Mouse (Mus musculus) CD4-positive helper T cell, adult 2 months (primary cell): ENCODE results near the gene Dnaaf1.

Experiments
- DNase-seq: peaks from one replicate; pipeline ENCODE4 v3.0.0-alpha.2; 2012; ENCODE audit warnings: low read depth, missing footprints, low spot score

Gene Dnaaf1

GRCm38 (mm10) chr8:119622555-119622954, 47.5 kb downstream of the Dnaaf1 start:
- DNase-seq, result no peak

GRCm38 (mm10) chr8:119623061-119623460, 48.0 kb downstream of the Dnaaf1 start:
- DNase-seq, result no peak

DNA sequence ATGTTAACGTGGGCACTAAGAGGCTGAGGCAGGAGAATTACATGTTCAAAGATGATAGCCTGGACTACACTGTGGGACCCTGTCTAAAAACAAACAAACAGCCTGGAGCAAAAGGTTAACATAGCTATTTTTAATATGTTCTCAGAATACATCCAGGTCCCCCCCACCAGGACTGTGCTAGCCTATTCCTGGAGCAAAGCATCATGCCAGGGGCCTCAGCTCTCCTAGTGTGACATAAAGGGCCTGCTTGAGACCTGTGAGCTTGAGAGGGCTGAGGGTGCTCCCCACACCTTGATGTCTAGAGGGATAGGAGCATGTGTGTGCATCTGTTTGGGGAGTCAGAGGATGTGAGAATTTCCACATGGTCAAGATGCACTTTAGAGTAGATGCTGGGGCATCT, 48.7 kb downstream of the Dnaaf1 start:
- no peak for DNase-seq

DNA sequence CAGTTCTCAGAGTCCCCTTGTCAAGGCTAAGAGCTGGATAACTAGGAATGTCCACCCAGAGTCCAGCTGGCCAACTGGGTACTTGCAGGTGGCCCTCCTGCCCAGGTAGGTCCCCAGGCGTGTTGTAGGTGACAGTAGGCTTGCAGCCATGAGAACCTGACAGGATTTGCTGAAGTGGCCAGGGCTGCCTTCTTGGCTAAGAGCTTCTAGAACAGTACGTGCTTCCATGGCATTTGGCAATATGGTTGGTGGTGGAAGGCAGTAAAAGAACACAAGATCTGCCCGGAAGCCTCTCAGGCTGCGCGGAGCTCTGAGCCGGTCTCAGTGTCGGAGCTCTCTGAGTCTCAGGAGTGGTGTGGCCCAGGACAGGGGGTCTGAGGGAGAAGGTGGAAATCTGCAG, 49.9 kb downstream of the Dnaaf1 start:
- no peak for DNase-seq

GRCm38 (mm10) chr8:119625788-119626187, 50.8 kb downstream of the Dnaaf1 start:
- no peak for DNase-seq

DNA sequence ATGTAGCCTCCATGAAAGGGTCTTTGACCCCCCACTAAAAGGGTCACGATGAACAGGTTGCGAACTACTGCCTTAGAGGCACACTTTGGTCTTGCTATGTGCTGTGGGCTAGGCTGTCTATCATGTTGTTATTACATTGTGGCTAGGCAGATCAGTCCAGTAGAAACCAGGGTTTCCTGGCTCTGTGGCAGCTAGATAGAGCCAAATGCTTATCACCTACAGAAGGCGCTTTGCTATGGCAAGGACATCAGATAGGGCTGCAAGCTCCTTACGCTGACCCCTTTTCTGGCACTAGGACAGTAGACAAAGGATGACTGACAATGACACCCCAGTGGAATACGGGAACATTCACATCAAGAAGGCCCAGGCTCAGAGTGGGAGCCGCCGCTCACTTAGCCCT, 52.2 kb downstream of the Dnaaf1 start:
- no peak for DNase-seq

DNA sequence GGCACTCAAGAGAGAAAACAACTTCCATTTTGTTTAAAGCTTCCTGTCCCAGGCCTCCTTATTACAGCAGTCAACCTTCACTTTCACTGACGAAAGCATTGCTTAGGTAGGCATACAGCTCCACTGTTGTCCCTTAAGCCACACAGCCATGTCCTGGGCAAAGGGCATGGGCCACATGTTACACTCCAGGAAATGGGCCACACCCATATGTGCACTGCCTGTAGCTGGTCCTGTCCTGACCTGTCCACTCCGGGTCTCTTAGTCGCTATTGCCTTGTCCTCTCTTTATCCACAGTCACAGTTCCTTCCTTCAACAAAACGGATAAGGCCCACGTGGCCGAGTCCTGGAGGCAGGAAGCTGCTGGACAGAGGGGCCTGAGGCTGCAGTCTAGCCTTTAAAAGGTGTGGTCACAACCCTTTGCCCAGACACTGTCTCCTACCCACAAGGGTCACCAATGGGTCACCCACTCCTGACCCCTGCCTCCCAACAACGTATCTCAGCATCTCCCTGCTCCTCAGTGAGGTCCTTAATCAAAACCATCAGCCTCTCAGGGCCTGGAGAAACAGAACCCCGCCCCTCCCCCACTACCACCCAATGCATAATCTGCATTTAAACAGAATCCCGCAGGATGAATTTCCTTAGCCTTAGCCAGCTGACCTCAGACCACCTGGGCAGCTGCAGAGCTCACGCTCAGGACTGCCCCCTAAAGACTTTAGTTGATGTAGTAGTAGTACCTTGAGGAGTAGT, 52.8 kb downstream of the Dnaaf1 start:
- no peak for DNase-seq

GRCm38 (mm10) chr8:119630841-119631240, 55.8 kb downstream of the Dnaaf1 start:
- no peak for DNase-seq

DNA sequence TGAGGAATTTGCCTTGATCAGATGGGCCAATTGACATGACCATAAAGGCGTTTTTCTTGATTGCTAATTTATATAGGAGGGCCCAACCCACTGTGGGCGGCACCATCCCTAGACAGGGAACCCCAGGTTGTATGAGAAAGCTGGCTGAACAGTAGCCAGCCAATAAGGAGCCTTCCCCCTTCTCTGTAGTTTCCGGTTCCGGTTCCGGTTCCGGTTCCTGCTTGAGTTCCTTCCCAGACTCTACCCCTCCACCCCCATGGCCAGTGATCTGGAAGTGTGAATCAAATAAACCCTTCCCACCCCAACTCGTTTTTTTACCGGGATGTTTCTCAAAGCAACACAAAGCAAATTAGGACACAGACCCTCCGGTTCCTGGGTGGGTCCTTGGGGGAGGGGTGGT, 57.2 kb downstream of the Dnaaf1 start:
- DNase-seq, result no peak

- no peak for DNase-seq
These were observed 57.9 kb downstream of the Dnaaf1 start for GRCm38 (mm10) chr8:119632909-119633308.

GRCm38 (mm10) chr8:119634616-119635336, 59.7 kb downstream of the Dnaaf1 start:
- DNase-seq, result no peak

DNA sequence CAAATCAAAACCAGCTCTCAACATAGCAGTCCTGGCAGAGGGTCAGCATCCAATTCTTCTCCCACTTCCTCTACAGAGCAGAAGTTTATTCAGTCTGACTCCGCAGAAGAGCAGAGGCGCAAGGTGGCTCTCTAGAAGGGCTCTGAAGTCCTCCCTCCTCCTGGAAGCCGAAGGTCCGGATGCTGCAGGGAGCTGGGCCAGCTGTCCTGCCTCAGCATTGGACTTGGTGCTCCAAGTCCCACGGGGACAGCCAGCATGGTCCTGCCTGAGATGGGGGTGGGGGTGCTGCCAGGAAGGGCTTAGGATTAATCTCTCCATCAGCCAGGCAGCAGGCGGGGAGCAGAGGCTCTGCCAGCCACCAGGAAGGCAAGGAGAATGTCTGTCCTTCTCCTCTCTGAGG, 60.3 kb downstream of the Dnaaf1 start, which contains the start of gene Kcng4:
Gene Kcng4 (minus strand): TSS at position 303 of the 400 bp plus-strand sequence.
- no peak for DNase-seq

- no peak for DNase-seq
These were observed 60.9 kb downstream of the Dnaaf1 start for GRCm38 (mm10) chr8:119635958-119636357.

GRCm38 (mm10) chr8:119636766-119637165, 61.7 kb downstream of the Dnaaf1 start:
- no peak for DNase-seq

- DNase-seq, result no peak
These were observed 62.3 kb downstream of the Dnaaf1 start for GRCm38 (mm10) chr8:119637381-119637780.

- DNase-seq, result no peak
These were observed 63.2 kb downstream of the Dnaaf1 start for GRCm38 (mm10) chr8:119638261-119638660.

GRCm38 (mm10) chr8:119639798-119640197, 64.8 kb downstream of the Dnaaf1 start:
- DNase-seq, result no peak

DNA sequence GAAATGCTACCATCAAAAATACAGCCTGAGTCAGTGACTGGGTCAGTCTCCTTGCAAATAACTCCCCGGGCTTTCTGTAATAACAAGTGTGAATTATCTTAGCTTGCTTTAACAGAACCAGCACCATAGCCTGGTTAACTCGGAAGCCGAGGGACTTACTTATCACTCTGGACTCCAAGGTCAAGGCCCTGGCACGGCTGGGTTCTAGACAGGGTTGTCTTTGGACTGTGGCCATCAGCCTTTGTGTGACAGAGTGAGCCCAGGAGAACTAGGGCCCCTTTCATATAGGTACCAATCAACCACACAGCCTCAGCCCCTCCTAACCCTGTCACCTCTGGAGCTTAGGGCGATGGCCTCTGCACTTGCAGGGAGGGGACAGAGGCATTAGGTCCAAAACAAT, 66.0 kb downstream of the Dnaaf1 start:
- no peak for DNase-seq

DNA sequence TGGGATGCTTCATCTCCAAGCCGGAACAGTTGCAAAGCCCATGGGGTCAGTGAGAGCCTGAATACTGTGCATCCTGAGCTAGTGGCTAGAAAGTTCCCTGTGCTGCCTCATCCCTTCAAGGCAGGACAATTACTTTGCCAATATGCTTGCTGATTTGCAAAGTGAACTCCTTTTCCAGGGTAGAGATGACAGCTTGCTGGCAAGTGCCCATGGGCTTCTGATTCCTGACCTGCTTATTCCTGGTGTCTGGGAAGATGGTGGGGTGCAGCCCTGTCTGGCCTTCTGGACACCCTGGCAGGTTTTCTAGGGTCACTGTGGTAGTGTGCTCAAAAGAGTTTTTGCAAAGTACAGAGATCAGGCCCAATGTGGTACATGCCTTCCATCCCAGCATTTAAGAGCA, 67.9 kb downstream of the Dnaaf1 start:
- DNase-seq, result no peak

DNA sequence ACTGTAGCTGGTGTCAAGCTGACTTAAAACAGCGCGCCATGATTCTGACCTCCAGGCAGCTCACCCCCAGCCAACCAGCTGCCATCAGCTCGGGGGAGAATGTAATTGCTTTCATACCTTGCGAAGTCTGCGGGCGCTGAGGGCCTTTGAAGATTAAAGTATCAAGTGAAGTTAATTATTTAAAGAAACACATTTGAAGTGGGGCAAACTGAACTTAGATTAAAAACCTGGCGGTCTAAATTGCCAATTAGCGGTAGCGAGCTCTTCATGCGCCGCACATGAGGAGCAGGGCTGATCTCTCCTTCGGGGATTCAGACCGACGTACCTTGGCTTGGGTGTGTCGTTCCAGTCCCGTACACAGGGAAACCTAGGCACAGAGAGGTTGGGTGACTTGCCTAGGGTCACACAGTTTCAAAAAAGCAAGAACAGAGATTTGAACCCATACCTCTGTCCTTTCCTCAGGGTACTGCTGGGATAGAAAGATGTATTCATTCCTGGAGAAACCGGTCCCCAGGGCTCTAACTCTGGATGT, 69.5 kb downstream of the Dnaaf1 start:
- no peak for DNase-seq

GRCm38 (mm10) chr8:119644981-119645597, 70.1 kb downstream of the Dnaaf1 start:
- no peak for DNase-seq

DNA sequence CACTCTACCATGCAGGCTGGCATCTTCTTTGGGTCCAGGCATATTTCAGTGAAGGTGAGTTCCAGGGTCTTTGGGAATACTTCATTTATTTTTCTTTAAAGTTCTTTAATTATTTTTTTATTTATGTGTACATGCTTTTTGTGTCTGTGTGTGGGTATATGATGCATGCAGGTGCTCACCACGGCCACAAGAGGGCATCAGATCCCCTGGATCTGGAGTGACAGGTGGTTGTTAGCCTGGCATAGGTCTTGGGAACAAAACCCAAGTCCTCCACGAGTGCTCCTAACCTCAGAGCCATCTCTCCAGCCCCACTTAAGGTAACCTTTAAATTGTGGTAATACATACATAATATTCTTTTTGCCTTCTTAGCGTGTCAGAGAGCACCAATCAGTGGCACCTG, 71.2 kb downstream of the Dnaaf1 start:
- DNase-seq, result no peak
